Mouse (Mus musculus) ES-E14 (cell line): ENCODE data around the gene Aanat. TPM values are rescaled to one million over a fixed set of nuclear protein-coding genes. Genes with fewer than 3 reads are reported as not detected.

Experiments used
- DNase-seq: peaks from one replicate; pipeline ENCODE4 v3.0.0-alpha.2; 2013; ENCODE audit warnings: low read depth, low spot score
- H3K27ac ChIP-seq: 2 replicates; pipeline ENCODE4 v1.5.1; 2012; ENCODE audit warnings: low read depth, mild to moderate bottlenecking, low read length, moderate library complexity, mixed read lengths; ENCODE audit not compliant: poor library complexity, insufficient read depth, severe bottlenecking
- H3K36me3 ChIP-seq: 2 replicates; pipeline ENCODE4 v1.6.1; 2012; ENCODE audit warnings: mild to moderate bottlenecking, low read length, moderate library complexity, mixed read lengths; ENCODE audit not compliant: control insufficient read depth, poor library complexity, insufficient read depth, severe bottlenecking
- H3K4me1 ChIP-seq, 2 experiments: fragments of 150-350 bp in 1 of 2; sonication (generic) in 1 of 2; 2 replicates each; pipeline ENCODE4 v1.6.1; 2012; ENCODE audit warnings: low read length in 2 of 2, mild to moderate bottlenecking in 1 of 2, mixed read lengths in 1 of 2; ENCODE audit not compliant: control insufficient read depth in 2 of 2, insufficient read depth in 2 of 2, poor library complexity in 1 of 2
- H3K4me3 ChIP-seq, 2 experiments: fragments of 150-350 bp in 1 of 2; sonication (generic) in 1 of 2; 2 replicates each; pipeline ENCODE4 v1.5.1; 2012; ENCODE audit warnings: low read length in 2 of 2, low read depth in 1 of 2, mild to moderate bottlenecking in 1 of 2, mixed read lengths in 1 of 2; ENCODE audit not compliant: insufficient read depth in 1 of 2, poor library complexity in 1 of 2, severe bottlenecking in 1 of 2
- H3K9ac ChIP-seq: 2 replicates; pipeline ENCODE4 v1.6.1; 2012; ENCODE audit warnings: low read depth, mild to moderate bottlenecking, low read length, mixed read lengths; ENCODE audit not compliant: poor library complexity, insufficient read depth, severe bottlenecking
- H3K9me3 ChIP-seq: fragments of 150-350 bp; sonication (generic); 2 replicates; pipeline ENCODE4 v1.6.1; 2012; ENCODE audit warnings: low read depth, mild to moderate bottlenecking, low read length; ENCODE audit not compliant: control insufficient read depth, insufficient read depth
- CHD2 ChIP-seq: IDR thresholded peaks from 2 replicates; pipeline ENCODE4 v1.6.1; 2014; ENCODE audit warnings: mild to moderate bottlenecking, low read depth, low read length, inconsistent platforms
- HCFC1 ChIP-seq: IDR thresholded peaks from 2 replicates; pipeline ENCODE4 v1.6.1; 2012; ENCODE audit warnings: low read length, inconsistent platforms, borderline replicate concordance; ENCODE audit not compliant: insufficient read depth
- MAFK ChIP-seq: IDR thresholded peaks from 2 replicates; pipeline ENCODE4 v1.6.1; 2014; ENCODE audit warnings: mild to moderate bottlenecking, low read depth, low read length, inconsistent platforms; ENCODE audit not compliant: insufficient read depth
- ZC3H11A ChIP-seq: IDR thresholded peaks from 2 replicates; pipeline ENCODE4 v1.6.1; 2012; ENCODE audit warnings: low read depth, mild to moderate bottlenecking, inconsistent platforms, low read length, borderline replicate concordance
- ZNF384 ChIP-seq: IDR thresholded peaks from 2 replicates; pipeline ENCODE4 v1.6.1; 2012; ENCODE audit warnings: low read depth, low read length, inconsistent platforms
- in situ Hi-C, 2 experiments: fragments of 600-800 bp; cut with MboI; formaldehyde crosslinking; loops; one replicate each; pipeline ENCODE4 v1.15.1; 2025; ENCODE audit warnings: low sequenced_read_pairs in 2 of 2, inconsistent platforms in 1 of 2; ENCODE audit not compliant: unreplicated experiment in 2 of 2
- total RNA-seq: library from RNA; depleted of rRNA; stranded (reverse); fragments of 300-350 nt; gene quantifications from 2 replicates; pipeline ENCODE4 v1.2.3, GENCODE M21; 2012

Gene Aanat
- total RNA-seq, 1 experiment, result 0.94 TPM

GRCm38 (mm10) chr11:116541183-116541582, 45.0 kb upstream of the Aanat start:
- DNase-seq, result no peak
- Histone ChIP-seq H3K36me3 (peaks cover 74% of the 10 kb centered on the region), H3K9me3 (no peaks in the 10 kb centered on the region), H3K4me1 (peaks cover 0 to 5% of the 10 kb centered on the region in 2 experiments; a peak in 1 of 4 replicates), H3K9ac (no peak overlapping the region), H3K4me3 (no peak overlapping the region), H3K27ac (no peak overlapping the region)
- TF ChIP-seq MAFK (no peak), ZC3H11A (no peak), CHD2 (no peak), HCFC1 (no peak), ZNF384 (no peak)
- in situ Hi-C loops, result no loop called here

DNA sequence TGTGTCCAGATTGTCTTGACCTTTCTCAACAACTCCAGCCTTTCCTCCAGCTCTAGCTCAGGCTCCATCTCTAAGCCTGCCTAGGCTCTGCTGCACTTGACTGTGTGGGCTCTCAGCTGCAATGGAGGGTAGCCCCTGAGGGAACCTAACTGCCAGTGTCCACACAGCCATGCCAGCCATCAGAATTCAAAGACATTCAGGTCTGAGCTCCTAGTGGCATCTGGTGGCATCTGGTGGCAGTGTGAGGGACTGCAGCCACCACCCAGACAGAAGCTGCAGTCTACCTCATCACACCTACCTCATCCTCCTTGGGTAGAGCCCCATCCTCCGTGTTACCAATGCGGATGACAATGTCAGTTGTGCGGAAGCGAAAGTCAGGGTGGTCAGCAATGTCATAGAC, 43.1 kb upstream of the Aanat start:
- Histone ChIP-seq H3K4me1 (peaks cover 0 to 5% of the 10 kb centered on the region in 2 experiments; a peak in 1 of 4 replicates), H3K9me3 (no peaks in the 10 kb centered on the region), H3K27ac (no peak overlapping the region), H3K4me3 (no peak overlapping the region), H3K9ac (no peak overlapping the region), H3K36me3 (peaks cover 85% of the 10 kb centered on the region)
- no peak for DNase-seq
- TF ChIP-seq ZC3H11A (no peak), HCFC1 (no peak), MAFK (no peak), CHD2 (no peak), ZNF384 (no peak)
- in situ Hi-C loops, result no loop called here

GRCm38 (mm10) chr11:116547296-116548060, 38.8 kb upstream of the Aanat start:
- no peak for DNase-seq
- H3K9me3 ChIP-seq, result no peaks in the 10 kb centered on the region
- no peak overlapping the region for H3K9ac ChIP-seq
- in situ Hi-C loops, result no loop called here
- no peak overlapping the region for H3K27ac ChIP-seq
- H3K4me3 ChIP-seq, result no peak overlapping the region
- peaks cover 55% of the 10 kb centered on the region for H3K36me3 ChIP-seq
- no peaks in the 10 kb centered on the region for H3K4me1 ChIP-seq
- TF ChIP-seq HCFC1 (no peak), ZNF384 (no peak), MAFK (no peak), CHD2 (no peak)

- in situ Hi-C loops, result no loop called here
- Histone ChIP-seq H3K4me1 (no peaks in the 10 kb centered on the region), H3K9ac (no peak overlapping the region), H3K9me3 (no peaks in the 10 kb centered on the region), H3K36me3 (peaks cover 42% of the 10 kb centered on the region), H3K4me3 (no peak overlapping the region), H3K27ac (no peak overlapping the region)
- no peak for DNase-seq
- TF ChIP-seq MAFK (no peak), CHD2 (no peak), HCFC1 (no peak), ZNF384 (no peak), ZC3H11A (no peak)
Observed at GRCm38 (mm10) chr11:116548780-116549179, 37.5 kb upstream of the Aanat start.
